Mouse (Mus musculus) thymus, postnatal 25 days (tissue): Measurements from ENCODE around the gene Slc4a10.

Experiments
- DNase-seq: peaks from one replicate; pipeline ENCODE4 v3.0.0; 2022

The Slc4a10 gene

GRCm38 (mm10) chr2:62357259-62357658 is 311.0 kb downstream of the Slc4a10 start:
- no peak for DNase-seq

GRCm38 (mm10) chr2:62360872-62361271 is 314.6 kb downstream of the Slc4a10 start:
- DNase-seq = no peak

- no peak for DNase-seq
Observed at GRCm38 (mm10) chr2:62361514-62361913, 315.3 kb downstream of the Slc4a10 start.

GRCm38 (mm10) chr2:62362211-62362610 is 315.9 kb downstream of the Slc4a10 start:
- DNase-seq = no peak

GRCm38 (mm10) chr2:62363606-62364005 is 317.3 kb downstream of the Slc4a10 start:
- DNase-seq = no peak

- no peak for DNase-seq
Observed at GRCm38 (mm10) chr2:62368349-62369053, 322.2 kb downstream of the Slc4a10 start.

- no peak for DNase-seq
Observed at GRCm38 (mm10) chr2:62370048-62370447, 323.8 kb downstream of the Slc4a10 start.

GRCm38 (mm10) chr2:62373692-62374091 is 327.4 kb downstream of the Slc4a10 start:
- DNase-seq = no peak
